Mouse (Mus musculus): ENCODE measurements around the gene Gas7. TPM values are rescaled to one million over a fixed set of nuclear protein-coding genes. Genes with fewer than 3 reads are reported as not detected.

The Gas7 gene
- polyA plus RNA-seq, 1 experiment from 2014 or later: 2.7 TPM

DNA sequence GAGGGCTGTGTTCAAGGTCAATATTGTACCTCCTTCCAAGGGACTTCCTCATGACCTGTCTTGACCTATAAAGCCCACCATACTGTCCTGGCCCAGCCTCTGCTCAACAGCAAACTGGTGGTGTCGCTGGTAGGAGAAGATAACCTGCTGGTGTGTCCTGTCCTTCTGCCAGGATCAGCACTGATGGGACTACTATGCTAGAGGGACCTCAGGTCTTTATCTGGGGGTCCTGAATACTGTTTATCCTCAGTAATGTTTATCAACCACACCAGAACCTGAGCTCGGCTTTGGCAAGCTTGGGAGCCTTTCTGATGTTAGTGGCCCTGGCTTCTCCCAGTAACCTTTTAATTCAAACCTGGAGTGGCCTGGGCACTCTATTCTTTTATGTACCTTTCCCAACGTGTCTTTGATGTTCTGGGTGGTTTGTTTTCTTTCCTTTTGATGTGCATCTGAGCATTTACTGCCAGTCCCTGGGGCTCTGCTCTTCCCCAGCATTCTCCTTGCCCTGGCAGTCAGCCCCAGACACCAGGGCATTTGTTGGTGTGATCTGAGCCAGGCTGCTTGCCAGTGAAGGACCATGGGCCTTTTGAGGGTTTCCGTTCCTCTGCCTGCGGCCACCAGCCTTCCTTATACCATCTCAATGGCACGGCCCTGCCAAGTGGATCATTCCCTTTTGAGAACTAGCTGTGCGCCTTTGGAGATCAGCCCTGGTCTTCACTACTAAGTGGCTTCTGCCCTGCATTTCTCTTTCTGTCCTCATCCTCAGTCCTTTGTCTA, 46.4 kb downstream of the Gas7 start:
- Histone ChIP-seq H3K4me3 (no peak overlapping the region), H3K27ac (no peak overlapping the region), H3K36me3 (no peaks in the 10 kb centered on the region), H3K27me3 (ENCODE audit: low read depth, poor library complexity, severe bottlenecking) (no peaks in the 10 kb centered on the region), H3K9me3 (replicated peaks) (no peaks in the 10 kb centered on the region), H3K4me1 (no peaks in the 10 kb centered on the region)
- no peak for DNase-seq (ENCODE audit: low spot score)
- WGBS: 69% methylated on average over 7 of the region's 7 CpGs

DNA sequence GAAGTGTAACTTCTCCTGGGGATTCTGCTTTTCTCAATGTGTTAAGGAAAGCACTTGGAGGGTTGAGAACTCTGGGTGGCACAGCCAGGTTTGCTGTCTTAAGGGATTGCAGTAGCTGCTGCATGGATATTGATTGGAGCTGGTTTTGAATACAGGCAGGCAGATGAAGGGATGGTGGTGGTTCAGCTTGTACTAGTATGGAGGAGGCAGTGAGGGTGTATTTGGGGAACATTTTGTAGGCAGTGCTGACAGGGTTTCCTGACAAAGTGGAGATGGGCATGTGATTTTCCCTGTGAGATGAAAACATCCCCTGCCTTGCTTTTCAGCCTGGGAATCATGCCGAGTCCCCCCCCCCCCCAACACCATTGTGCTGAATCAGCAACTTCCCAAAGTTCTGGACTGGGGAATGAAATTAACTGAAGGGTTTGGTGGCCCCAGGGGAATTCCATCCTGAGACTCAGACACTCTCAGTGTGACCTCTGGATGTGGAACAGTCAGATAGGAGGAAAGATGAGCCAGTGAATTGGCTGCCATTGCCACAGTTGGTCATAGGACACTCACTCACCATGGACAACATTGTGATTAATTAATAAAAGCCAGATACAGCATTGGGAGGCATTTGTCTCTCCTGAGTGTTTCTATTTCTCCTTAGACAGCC, 54.1 kb downstream of the Gas7 start:
- Histone ChIP-seq H3K4me1 (no peaks in the 10 kb centered on the region), H3K27ac (no peak overlapping the region), H3K36me3 (no peaks in the 10 kb centered on the region), H3K9me3 (replicated peaks) (no peaks in the 10 kb centered on the region), H3K4me3 (no peak overlapping the region), H3K27me3 (ENCODE audit: low read depth, poor library complexity, severe bottlenecking) (no peaks in the 10 kb centered on the region)
- 89% methylated on average over 1 of the region's 1 CpGs for WGBS
- no peak for DNase-seq (ENCODE audit: low spot score)

DNA sequence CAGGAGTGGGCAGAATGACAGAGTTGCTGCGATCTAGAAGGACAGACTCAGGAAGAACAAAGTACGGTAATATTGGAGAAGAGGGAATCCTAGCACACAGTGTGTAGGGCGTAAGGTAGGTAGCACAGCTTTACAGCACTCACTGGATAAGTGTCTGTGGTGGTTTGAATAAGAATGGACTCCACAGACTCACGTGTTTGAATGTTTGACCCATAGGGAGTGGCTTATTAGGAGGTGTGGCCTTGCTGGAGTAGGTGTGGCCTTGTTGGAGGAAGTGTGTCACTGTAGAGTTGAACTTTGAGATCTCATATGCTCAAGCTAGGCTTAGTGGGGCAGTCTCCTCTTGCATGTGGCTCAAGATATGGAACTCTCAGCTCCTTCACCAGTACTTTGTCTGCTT, 55.6 kb downstream of the Gas7 start:
- H3K4me3 ChIP-seq: no peak overlapping the region
- H3K27ac ChIP-seq: no peak overlapping the region
- no peaks in the 10 kb centered on the region for H3K36me3 ChIP-seq
- peaks cover 10% of the 10 kb centered on the region; the same call in 1 of the 2 replicates for H3K4me1 ChIP-seq
- no peaks in the 10 kb centered on the region for H3K9me3 ChIP-seq (replicated peaks)
- DNase-seq (ENCODE audit: low spot score): no peak
- 94% methylated on average over 4 of the region's 4 CpGs for WGBS
- no peaks in the 10 kb centered on the region for H3K27me3 ChIP-seq (ENCODE audit: low read depth, poor library complexity, severe bottlenecking)

- Histone ChIP-seq H3K36me3 (no peaks in the 10 kb centered on the region), H3K27ac (no peak overlapping the region), H3K4me1 (peaks cover 10% of the 10 kb centered on the region; the same call in 1 of the 2 replicates), H3K4me3 (no peak overlapping the region), H3K27me3 (ENCODE audit: low read depth, poor library complexity, severe bottlenecking) (no peaks in the 10 kb centered on the region), H3K9me3 (replicated peaks) (no peaks in the 10 kb centered on the region)
- WGBS: over 99% methylated on average over 4 of the region's 4 CpGs
- no peak for DNase-seq (ENCODE audit: low spot score)
These were observed 57.8 kb downstream of the Gas7 start for GRCm38 (mm10) chr11:67513001-67513400.

DNA sequence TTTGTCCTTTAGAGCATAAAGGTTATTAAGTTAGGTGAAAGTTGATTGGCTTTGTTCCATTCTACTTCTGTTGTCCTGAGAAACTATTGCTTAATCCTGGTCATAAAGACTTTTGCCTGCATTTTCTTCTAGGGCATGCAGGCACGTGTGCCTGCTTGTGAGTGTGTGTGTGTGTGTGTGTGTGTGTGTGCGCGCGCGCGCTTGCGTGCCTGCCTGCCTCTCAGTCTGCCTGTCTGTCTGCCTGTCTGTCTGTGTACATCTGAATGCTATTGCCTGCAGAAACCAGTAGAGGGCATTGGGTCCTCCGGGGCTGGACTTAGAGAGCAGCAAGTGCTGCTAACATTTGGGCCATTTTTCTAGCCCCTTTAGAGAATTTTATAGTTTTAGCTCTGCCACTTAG, 59.2 kb downstream of the Gas7 start:
- no peaks in the 10 kb centered on the region for H3K27me3 ChIP-seq (ENCODE audit: low read depth, poor library complexity, severe bottlenecking)
- no peaks in the 10 kb centered on the region for H3K36me3 ChIP-seq
- no peak for DNase-seq (ENCODE audit: low spot score)
- H3K9me3 ChIP-seq (replicated peaks): no peaks in the 10 kb centered on the region
- peaks cover 10% of the 10 kb centered on the region; the same call in 1 of the 2 replicates for H3K4me1 ChIP-seq
- no peak overlapping the region for H3K27ac ChIP-seq
- no peak overlapping the region for H3K4me3 ChIP-seq
- 90% methylated on average over 8 of the region's 8 CpGs for WGBS

GRCm38 (mm10) chr11:67515020-67515911, 60.0 kb downstream of the Gas7 start:
- H3K4me1 ChIP-seq: peaks cover 10% of the 10 kb centered on the region; the same call in 1 of the 2 replicates
- no peaks in the 10 kb centered on the region for H3K36me3 ChIP-seq
- H3K27me3 ChIP-seq (ENCODE audit: low read depth, poor library complexity, severe bottlenecking): no peaks in the 10 kb centered on the region
- 44% methylated on average over 5 of the region's 5 CpGs for WGBS
- no peak overlapping the region for H3K4me3 ChIP-seq
- no peaks in the 10 kb centered on the region for H3K9me3 ChIP-seq (replicated peaks)
- DNase-seq (ENCODE audit: low spot score): no peak
- no peak overlapping the region for H3K27ac ChIP-seq

- Histone ChIP-seq H3K4me1 (peaks cover 12% of the 10 kb centered on the region; the same call in 1 of the 2 replicates), H3K27ac (no peak overlapping the region), H3K36me3 (no peaks in the 10 kb centered on the region), H3K9me3 (replicated peaks) (no peaks in the 10 kb centered on the region), H3K4me3 (no peak overlapping the region), H3K27me3 (ENCODE audit: low read depth, poor library complexity, severe bottlenecking) (no peaks in the 10 kb centered on the region)
- DNase-seq (ENCODE audit: low spot score): no peak
- 78% methylated on average over 3 of the region's 3 CpGs for WGBS
These were observed 60.7 kb downstream of the Gas7 start for GRCm38 (mm10) chr11:67515912-67516305.

DNA sequence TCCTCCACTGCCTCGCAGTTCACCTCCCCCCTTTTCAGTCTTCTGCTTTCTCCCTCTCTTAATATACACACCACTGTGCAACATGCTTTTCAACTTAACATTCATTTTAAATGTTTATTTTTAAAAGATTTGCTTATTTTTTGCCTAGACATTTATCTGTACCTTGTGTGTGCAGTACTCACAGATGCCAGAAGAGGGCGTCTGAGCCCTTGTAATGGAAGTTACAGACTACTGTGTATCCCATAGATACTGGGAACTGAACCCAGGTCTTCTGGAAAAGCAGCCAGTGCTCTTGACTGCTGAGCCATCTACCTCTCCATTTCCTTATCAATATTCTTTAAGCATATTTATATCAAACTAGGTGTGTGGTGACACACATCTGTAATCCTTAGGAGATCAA, 62.5 kb downstream of the Gas7 start:
- Histone ChIP-seq H3K9me3 (replicated peaks) (no peaks in the 10 kb centered on the region), H3K27ac (no peak overlapping the region), H3K36me3 (no peaks in the 10 kb centered on the region), H3K4me1 (peaks cover 12% of the 10 kb centered on the region; the same call in 1 of the 2 replicates), H3K27me3 (ENCODE audit: low read depth, poor library complexity, severe bottlenecking) (no peaks in the 10 kb centered on the region), H3K4me3 (no peak overlapping the region)
- no peak for DNase-seq (ENCODE audit: low spot score)
- 71% methylated on average over 2 of the region's 2 CpGs for WGBS

DNA sequence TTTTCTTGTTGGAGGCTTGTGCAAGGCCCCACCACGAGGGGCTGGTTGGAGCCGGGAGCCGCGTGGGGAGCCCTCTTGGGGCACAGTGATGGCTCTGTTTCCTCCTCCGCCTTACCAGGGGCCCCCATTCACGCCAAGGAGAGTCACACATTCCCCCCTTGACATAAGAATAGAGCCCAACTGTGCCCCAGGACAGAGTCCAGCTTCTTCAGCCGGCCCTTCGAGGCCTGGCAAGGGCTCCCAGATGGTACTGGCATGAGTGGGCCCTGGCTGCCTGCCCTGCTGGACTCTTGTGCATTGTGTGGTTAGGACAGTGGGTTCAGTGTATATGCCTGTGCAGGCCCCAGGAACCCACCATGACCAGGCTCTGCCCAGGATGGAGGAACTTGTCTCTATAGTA, 63.7 kb downstream of the Gas7 start:
- Histone ChIP-seq H3K36me3 (no peaks in the 10 kb centered on the region), H3K27me3 (ENCODE audit: low read depth, poor library complexity, severe bottlenecking) (no peaks in the 10 kb centered on the region), H3K9me3 (replicated peaks) (no peaks in the 10 kb centered on the region), H3K4me1 (peaks cover 16% of the 10 kb centered on the region), H3K27ac (no peak overlapping the region), H3K4me3 (no peak overlapping the region)
- 85% methylated on average over 8 of the region's 8 CpGs for WGBS
- no peak for DNase-seq (ENCODE audit: low spot score)

DNA sequence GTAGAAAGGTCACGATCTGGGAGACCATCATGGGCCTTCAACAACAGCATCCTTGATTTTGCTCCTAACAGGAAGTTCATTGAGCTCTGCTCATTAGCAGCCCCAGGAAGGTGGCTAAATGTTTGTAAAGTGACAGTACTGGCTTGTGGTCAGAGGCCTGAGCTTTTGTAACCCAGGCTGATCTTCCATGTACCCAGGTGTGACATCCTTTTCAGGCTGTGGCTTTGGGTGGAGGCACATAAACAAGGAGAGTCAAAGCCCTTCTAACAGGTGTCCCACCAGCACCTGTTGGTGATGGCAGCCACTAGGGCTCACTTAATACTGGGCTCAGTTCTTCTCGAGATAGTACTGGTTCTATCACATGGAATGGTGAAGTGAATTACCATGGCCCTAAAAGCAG, 67.4 kb downstream of the Gas7 start:
- peaks cover 20% of the 10 kb centered on the region for H3K4me1 ChIP-seq
- H3K9me3 ChIP-seq (replicated peaks): no peaks in the 10 kb centered on the region
- no peak for DNase-seq (ENCODE audit: low spot score)
- no peak overlapping the region for H3K27ac ChIP-seq
- no peak overlapping the region for H3K4me3 ChIP-seq
- no peaks in the 10 kb centered on the region for H3K27me3 ChIP-seq (ENCODE audit: low read depth, poor library complexity, severe bottlenecking)
- H3K36me3 ChIP-seq: no peaks in the 10 kb centered on the region
- WGBS: 82% methylated on average over 2 of the region's 2 CpGs

- DNase-seq (ENCODE audit: low spot score): no peak
- no peak overlapping the region for H3K4me3 ChIP-seq
- no peak overlapping the region for H3K27ac ChIP-seq
- no peaks in the 10 kb centered on the region for H3K27me3 ChIP-seq (ENCODE audit: low read depth, poor library complexity, severe bottlenecking)
- H3K36me3 ChIP-seq: no peaks in the 10 kb centered on the region
- peaks cover 20% of the 10 kb centered on the region for H3K4me1 ChIP-seq
- 27% methylated on average over 3 of the region's 3 CpGs for WGBS
- H3K9me3 ChIP-seq (replicated peaks): no peaks in the 10 kb centered on the region
These were observed 68.6 kb downstream of the Gas7 start for GRCm38 (mm10) chr11:67523806-67524205.

GRCm38 (mm10) chr11:67524731-67525130, 69.5 kb downstream of the Gas7 start:
- H3K4me1 ChIP-seq: peaks cover 20% of the 10 kb centered on the region
- no peak overlapping the region for H3K4me3 ChIP-seq
- H3K27me3 ChIP-seq (ENCODE audit: low read depth, poor library complexity, severe bottlenecking): no peaks in the 10 kb centered on the region
- WGBS: 65% methylated on average over 2 of the region's 2 CpGs
- no peaks in the 10 kb centered on the region for H3K36me3 ChIP-seq
- H3K27ac ChIP-seq: no peak overlapping the region
- no peaks in the 10 kb centered on the region for H3K9me3 ChIP-seq (replicated peaks)
- no peak for DNase-seq (ENCODE audit: low spot score)

DNA sequence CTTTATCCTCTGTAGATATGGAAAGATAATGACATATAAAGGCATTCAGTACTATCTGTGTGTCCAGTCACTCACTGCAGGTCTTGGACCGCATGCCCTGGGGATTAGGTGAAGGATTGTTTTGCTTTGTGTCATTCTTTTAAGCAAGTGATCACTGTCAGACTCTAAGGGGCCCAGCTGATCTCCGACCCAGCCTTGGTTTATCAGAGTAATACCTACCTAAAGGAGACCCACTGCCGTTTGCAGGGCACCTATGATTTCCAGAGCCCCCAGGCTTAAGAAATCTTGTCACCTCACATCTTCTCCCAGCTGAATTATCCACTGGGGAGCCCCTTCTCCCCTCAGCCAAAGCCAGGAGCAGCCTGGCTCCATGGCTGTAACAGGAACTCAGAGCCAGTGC, 70.6 kb downstream of the Gas7 start:
- Histone ChIP-seq H3K27ac (no peak overlapping the region), H3K9me3 (replicated peaks) (no peaks in the 10 kb centered on the region), H3K36me3 (no peaks in the 10 kb centered on the region), H3K4me3 (no peak overlapping the region), H3K27me3 (ENCODE audit: low read depth, poor library complexity, severe bottlenecking) (no peaks in the 10 kb centered on the region), H3K4me1 (peaks cover 18% of the 10 kb centered on the region)
- DNase-seq (ENCODE audit: low spot score): no peak
- 70% methylated on average over 3 of the region's 3 CpGs for WGBS

All from limb, embryonic 10.5 days (tissue).